Mouse (Mus musculus) C2C12 (cell line): ENCODE results near the gene Hoxa10. TPM values are rescaled to one million over a fixed set of nuclear protein-coding genes. Genes with fewer than 3 reads are reported as not detected.
A peak's percentile ranks its signal among the peaks of the same experiment; 100 is the strongest.

Experiments
- H3K27me3 ChIP-seq: one replicate; pipeline ENCODE4 v1.6.1; 2011; ENCODE audit not compliant: control insufficient read depth, insufficient read depth, insufficient read length
- H3K36me3 ChIP-seq: one replicate; pipeline ENCODE4 v1.6.1; 2011; ENCODE audit not compliant: control insufficient read depth, insufficient read depth
- H3K4me3 ChIP-seq: one replicate; pipeline ENCODE4 v1.5.1; 2011; ENCODE audit warnings: mild to moderate bottlenecking, control low read depth; ENCODE audit not compliant: poor library complexity, insufficient read depth, severe bottlenecking
- H3K79me2 ChIP-seq: one replicate; pipeline ENCODE4 v1.6.1; 2011; ENCODE audit not compliant: control insufficient read depth, insufficient read depth
- H3K79me3 ChIP-seq: one replicate; pipeline ENCODE4 v1.6.1; 2011; ENCODE audit warnings: low read depth, control low read depth
- H3ac ChIP-seq: one replicate; pipeline ENCODE3; 2011; ENCODE audit warnings: low read depth; ENCODE audit not compliant: control insufficient read depth, insufficient read length
- CEBPB ChIP-seq: IDR thresholded peaks from one replicate; pipeline ENCODE4 v1.6.1; 2011; ENCODE audit warnings: low read depth, mild to moderate bottlenecking, control low read depth, moderate library complexity
- CTCF ChIP-seq: IDR thresholded peaks from one replicate; pipeline ENCODE4 v1.5.1; 2011; ENCODE audit not compliant: control insufficient read depth, insufficient read depth, insufficient read length
- FOSL1 ChIP-seq: IDR thresholded peaks from one replicate; pipeline ENCODE4 v1.8.0; 2011; ENCODE audit warnings: mild to moderate bottlenecking, low read length; ENCODE audit not compliant: poor library complexity, insufficient read depth, severe bottlenecking
- MAX ChIP-seq: IDR thresholded peaks from one replicate; pipeline ENCODE4 v1.6.1; 2011; ENCODE audit warnings: mild to moderate bottlenecking, control low read depth
- MYOD1 ChIP-seq: IDR thresholded peaks from one replicate; pipeline ENCODE4 v1.6.1; 2011; ENCODE audit warnings: low read depth; ENCODE audit not compliant: control insufficient read depth, insufficient read length
- MYOG ChIP-seq: IDR thresholded peaks from one replicate; pipeline ENCODE4 v1.6.1; 2011; ENCODE audit not compliant: control insufficient read depth, insufficient read length; ENCODE audit errors: extremely low read depth
- USF1 ChIP-seq: IDR thresholded peaks from one replicate; pipeline ENCODE4 v1.6.1; 2011; ENCODE audit warnings: low read depth, mild to moderate bottlenecking, control low read depth, moderate library complexity
- polyA plus RNA-seq: library from polyadenylated mRNA; unstranded; fragments of >200 nt; fragmentation: generic; extraction: Trizol; gene quantifications from one replicate; pipeline ENCODE4 v1.2.1, GENCODE M21; 2012; ENCODE audit warnings: missing spikeins

Gene Hoxa10
- polyA plus RNA-seq, 1 experiment, result 19.8 TPM

DNA sequence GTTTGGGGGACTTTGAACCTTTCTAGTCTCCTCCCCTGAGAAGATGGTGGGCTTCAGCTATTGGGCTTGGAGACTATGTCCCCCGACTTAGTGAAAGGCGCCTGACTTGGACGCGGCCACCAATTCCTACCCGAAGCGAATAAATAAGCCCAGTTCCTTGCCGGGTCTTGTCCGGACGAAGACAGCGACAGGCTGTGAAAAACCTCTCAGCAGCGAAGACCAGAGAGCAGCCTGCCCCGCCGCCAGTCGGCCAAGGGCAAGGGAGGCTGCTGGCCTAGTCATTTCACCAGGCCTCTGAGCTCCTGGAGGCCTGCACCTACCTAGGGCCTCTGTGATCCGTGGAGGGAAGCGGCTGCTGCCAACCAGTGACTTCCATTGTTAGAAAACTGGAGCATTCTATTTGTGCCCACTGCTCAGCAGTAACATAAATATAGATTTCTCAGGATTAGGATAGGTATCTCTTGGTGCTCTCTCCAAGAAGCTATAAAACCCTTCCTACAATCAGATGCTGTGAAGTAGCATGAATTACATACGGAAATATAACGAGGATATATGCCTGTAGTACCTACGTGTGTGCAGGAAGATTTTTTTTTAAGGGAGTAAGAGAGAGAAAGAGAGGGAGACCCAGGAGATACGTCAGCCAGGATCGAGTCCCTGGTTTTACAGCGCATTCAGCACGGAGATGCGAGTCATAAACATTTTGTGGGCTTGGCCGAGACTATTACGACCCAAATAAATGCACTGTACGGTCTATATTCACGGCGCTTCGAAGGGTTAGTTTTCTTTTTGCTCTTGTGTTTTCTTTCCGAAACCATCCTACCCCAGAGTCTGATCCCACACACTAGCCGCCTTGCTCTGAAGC, 20.4 kb downstream of the Hoxa10 start:
- no peak for TF ChIP-seq MAX
- TF ChIP-seq USF1, result no peak
- no peak for TF ChIP-seq CEBPB
- no peak for TF ChIP-seq MYOG
- no peak for TF ChIP-seq FOSL1
- no peak for TF ChIP-seq CTCF
- no peak for TF ChIP-seq MYOD1
- Histone ChIP-seq H3K79me3 (peaks cover 33% of the 10 kb centered on the region), H3K36me3 (peaks cover 11% of the 10 kb centered on the region), H3ac (peak overlapping the region; percentile 44), H3K4me3 (peak overlapping the region; percentile 76), H3K27me3 (no peaks in the 10 kb centered on the region), H3K79me2 (peaks cover 65% of the 10 kb centered on the region)

DNA sequence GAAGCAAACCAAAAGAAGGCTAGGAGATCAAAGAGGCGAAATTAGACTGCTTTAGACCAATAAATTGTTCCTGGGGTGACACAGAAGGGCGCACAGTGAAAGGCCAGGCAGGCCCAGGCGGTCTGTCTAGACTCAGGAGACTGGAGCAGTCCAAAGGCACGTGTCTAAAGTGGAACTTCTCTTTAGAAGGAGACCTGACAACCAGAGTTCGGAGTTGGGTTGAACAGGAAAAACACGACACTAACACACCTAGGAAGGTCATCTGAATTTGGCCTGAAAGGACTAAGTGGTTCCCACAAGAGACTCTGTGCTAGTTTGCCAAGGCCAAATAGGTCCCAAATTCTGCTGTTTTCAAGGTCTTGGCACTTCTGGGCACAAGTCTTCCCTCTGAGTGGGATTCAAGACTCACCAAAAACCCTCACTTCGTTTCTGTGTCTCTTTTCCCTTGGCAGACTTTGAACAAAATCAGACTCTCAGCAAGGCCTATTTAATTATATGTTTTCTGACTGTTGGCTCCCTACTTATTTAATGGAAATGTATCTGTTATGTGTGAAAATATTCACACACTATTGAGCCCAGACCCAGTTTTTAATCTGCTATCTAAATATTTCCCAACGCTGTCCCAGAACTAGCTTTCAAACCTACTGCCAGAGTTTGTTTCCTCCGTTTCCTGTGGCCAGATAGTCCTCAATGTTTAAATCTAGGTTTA, 21.3 kb downstream of the Hoxa10 start:
- no peak overlapping the region for H3K4me3 ChIP-seq
- peaks cover 31% of the 10 kb centered on the region for H3K79me3 ChIP-seq
- TF ChIP-seq MYOD1 (no peak), FOSL1 (no peak), MAX (no peak), MYOG (no peak), CTCF (no peak), CEBPB (no peak), USF1 (no peak)
- H3K27me3 ChIP-seq, result no peaks in the 10 kb centered on the region
- H3K79me2 ChIP-seq, result peaks cover 65% of the 10 kb centered on the region
- no peak overlapping the region for H3ac ChIP-seq
- peaks cover 11% of the 10 kb centered on the region for H3K36me3 ChIP-seq

GRCm38 (mm10) chr6:52218643-52219215, 21.9 kb downstream of the Hoxa10 start:
- H3K79me2 ChIP-seq, result peaks cover 64% of the 10 kb centered on the region
- TF ChIP-seq CEBPB, result no peak
- no peak for TF ChIP-seq CTCF
- no peak for TF ChIP-seq MYOG
- TF ChIP-seq FOSL1, result no peak
- TF ChIP-seq MAX, result no peak
- TF ChIP-seq USF1, result no peak
- TF ChIP-seq MYOD1, result no peak
- no peaks in the 10 kb centered on the region for H3K27me3 ChIP-seq
- peaks cover 25% of the 10 kb centered on the region for H3K79me3 ChIP-seq
- H3ac ChIP-seq, result no peak overlapping the region
- no peak overlapping the region for H3K4me3 ChIP-seq
- peaks cover 7% of the 10 kb centered on the region for H3K36me3 ChIP-seq

GRCm38 (mm10) chr6:52217895-52218642, 22.6 kb downstream of the Hoxa10 start:
- peaks cover 58% of the 10 kb centered on the region for H3K79me2 ChIP-seq
- peaks cover under 1% of the 10 kb centered on the region for H3K36me3 ChIP-seq
- H3K79me3 ChIP-seq, result peaks cover 18% of the 10 kb centered on the region
- no peak overlapping the region for H3K4me3 ChIP-seq
- no peak for TF ChIP-seq MYOG
- no peak for TF ChIP-seq CTCF
- no peak for TF ChIP-seq CEBPB
- H3K27me3 ChIP-seq, result no peaks in the 10 kb centered on the region
- H3ac ChIP-seq, result peak overlapping the region; percentile 5

DNA sequence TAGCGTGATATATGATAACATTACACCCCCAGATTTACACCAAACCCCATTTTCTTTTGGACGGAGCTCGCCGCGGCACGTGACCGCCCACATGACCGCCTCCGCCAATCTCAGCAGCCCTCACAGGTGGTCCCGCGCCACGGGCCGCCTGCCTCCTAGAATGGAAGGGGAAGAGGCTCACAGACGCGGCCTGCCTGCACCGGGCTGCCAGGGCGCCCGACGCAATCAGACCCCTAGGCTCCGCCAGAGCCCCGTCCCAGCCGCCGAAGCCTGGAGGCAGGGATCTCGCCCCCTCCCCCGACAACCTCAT, 23.2 kb downstream of the Hoxa10 start:
- H3K36me3 ChIP-seq, result no peaks in the 10 kb centered on the region
- peak overlapping the region; percentile 57 for H3K4me3 ChIP-seq
- H3ac ChIP-seq, result peak overlapping the region; percentile 66
- H3K79me3 ChIP-seq, result peaks cover 15% of the 10 kb centered on the region
- peaks cover 57% of the 10 kb centered on the region for H3K79me2 ChIP-seq
- TF ChIP-seq FOSL1, result no peak
- TF ChIP-seq MYOD1, result no peak
- no peak for TF ChIP-seq CTCF
- peak; percentile 96 for TF ChIP-seq USF1
- TF ChIP-seq MYOG, result no peak
- TF ChIP-seq MAX, result no peak
- TF ChIP-seq CEBPB, result no peak
- no peaks in the 10 kb centered on the region for H3K27me3 ChIP-seq
